Mouse (Mus musculus) heart, embryonic 15.5 days (tissue): ENCODE data around the gene Usp6nl. TPM values are rescaled to one million over a fixed set of nuclear protein-coding genes. Genes with fewer than 3 reads are reported as not detected.

Experiments
- ATAC-seq: fragments of 200-750 bp; cut with Nextera tagmentation; replicated peaks from 2 replicates; pipeline ENCODE4 v1.8.0; 2017; ENCODE audit warnings: low read depth, moderate TSS enrichment; ENCODE audit not compliant: insufficient number of reproducible peaks, insufficient read depth, low FRiP score
- H3K27ac ChIP-seq: fragments of 300-500 bp; sonication (generic); 2 replicates; pipeline ENCODE4 v1.5.1; 2015; ENCODE audit warnings: mild to moderate bottlenecking, inconsistent platforms
- H3K27me3 ChIP-seq: fragments of 300-500 bp; sonication (generic); 2 replicates; pipeline ENCODE4 v1.6.1; 2015; ENCODE audit warnings: inconsistent platforms
- H3K36me3 ChIP-seq: fragments of 300-500 bp; sonication (generic); 2 replicates; pipeline ENCODE4 v1.6.1; 2015; ENCODE audit warnings: mild to moderate bottlenecking, inconsistent platforms
- H3K4me1 ChIP-seq: fragments of 300-500 bp; sonication (generic); replicated peaks from 2 replicates; pipeline ENCODE4 v1.6.1; 2015; ENCODE audit warnings: inconsistent platforms
- H3K4me2 ChIP-seq: fragments of 300-500 bp; sonication (generic); 2 replicates; pipeline ENCODE4 v1.6.1; 2015; ENCODE audit warnings: inconsistent platforms, mild to moderate bottlenecking, moderate library complexity
- H3K4me3 ChIP-seq: fragments of 300-500 bp; sonication (generic); 2 replicates; pipeline ENCODE4 v1.5.1; 2015; ENCODE audit warnings: mild to moderate bottlenecking, inconsistent platforms
- H3K9ac ChIP-seq: fragments of 300-500 bp; sonication (generic); 2 replicates; pipeline ENCODE4 v1.6.1; 2015; ENCODE audit warnings: mild to moderate bottlenecking, inconsistent platforms
- H3K9me3 ChIP-seq: fragments of 300-500 bp; sonication (generic); replicated peaks from 2 replicates; pipeline ENCODE4 v1.6.1; 2016; ENCODE audit warnings: inconsistent platforms
- WGBS: fragments of 180-500 bp; shearing (Covaris S2); methylation state at CpG from one replicate; pipeline ENCODE4 v1.1.7; 2015; ENCODE audit warnings: mixed read lengths; 5-methylcytosine and 5-hydroxymethylcytosine counted together
- polyA plus RNA-seq: library from polyadenylated mRNA; unstranded; fragments of >200 nt; fragmentation: Nextera tagmentation; extraction: Ambion mirVana; gene quantifications from 2 replicates; pipeline ENCODE4 v1.2.1, GENCODE M21; 2015

Gene Usp6nl
- polyA plus RNA-seq, 1 experiment from 2014 or later, result 6.6 TPM

DNA sequence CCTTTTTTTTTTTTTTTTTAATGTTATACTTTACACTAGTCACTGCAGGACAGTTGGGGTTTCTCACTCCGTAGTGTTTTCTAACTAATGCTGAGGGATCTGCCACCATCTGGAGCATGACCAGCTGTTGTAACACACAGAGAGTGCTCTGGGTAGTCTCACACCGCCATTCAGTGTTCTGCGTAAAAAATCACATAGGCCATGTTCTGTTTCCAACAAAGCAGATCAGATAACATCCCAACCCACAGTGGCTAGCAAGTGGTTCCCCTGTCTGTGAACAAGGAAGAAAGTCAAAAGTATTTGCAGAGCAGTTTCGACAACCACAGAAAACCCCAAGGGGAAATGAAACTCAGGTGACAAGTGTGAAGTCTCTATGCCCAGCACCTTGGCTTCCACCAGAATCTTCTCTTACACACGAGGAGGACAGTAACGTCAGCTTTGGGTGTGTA is 13.1 kb upstream of the Usp6nl start:
- Histone ChIP-seq H3K9ac (no peak overlapping the region), H3K27me3 (no peaks in the 10 kb centered on the region), H3K4me1 (no peaks in the 10 kb centered on the region), H3K4me2 (no peak overlapping the region), H3K27ac (no peak overlapping the region), H3K36me3 (no peaks in the 10 kb centered on the region), H3K9me3 (no peaks in the 10 kb centered on the region), H3K4me3 (no peak overlapping the region)
- no peak for ATAC-seq
- 64% methylated on average over 6 of the region's 6 CpGs for WGBS

- Histone ChIP-seq H3K4me3 (no peak overlapping the region), H3K27me3 (no peaks in the 10 kb centered on the region), H3K9ac (no peak overlapping the region), H3K36me3 (no peaks in the 10 kb centered on the region), H3K27ac (no peak overlapping the region), H3K4me1 (no peaks in the 10 kb centered on the region), H3K9me3 (no peaks in the 10 kb centered on the region), H3K4me2 (no peak overlapping the region)
- ATAC-seq, result no peak
- whole genome bisulfite sequencing, result 86% methylated on average over 10 of the region's 10 CpGs
Measured at GRCm38 (mm10) chr2:6312764-6313163, 9.7 kb upstream of the Usp6nl start.

- no peak overlapping the region for H3K4me3 ChIP-seq
- no peak overlapping the region for H3K27ac ChIP-seq
- H3K9me3 ChIP-seq, result no peaks in the 10 kb centered on the region
- no peaks in the 10 kb centered on the region for H3K36me3 ChIP-seq
- ATAC-seq, result no peak
- H3K27me3 ChIP-seq, result no peaks in the 10 kb centered on the region
- H3K4me2 ChIP-seq, result no peak overlapping the region
- 91% methylated on average over 1 of the region's 1 CpGs for WGBS
- H3K4me1 ChIP-seq, result no peaks in the 10 kb centered on the region
- H3K9ac ChIP-seq, result no peak overlapping the region
Measured at GRCm38 (mm10) chr2:6313733-6314132, 8.7 kb upstream of the Usp6nl start.

- Histone ChIP-seq H3K4me2 (no peak overlapping the region), H3K9ac (no peak overlapping the region), H3K27me3 (no peaks in the 10 kb centered on the region), H3K9me3 (no peaks in the 10 kb centered on the region), H3K36me3 (no peaks in the 10 kb centered on the region), H3K27ac (no peak overlapping the region), H3K4me1 (peaks cover 18% of the 10 kb centered on the region), H3K4me3 (no peak overlapping the region)
- no peak for ATAC-seq
- WGBS, result 74% methylated on average over 3 of the region's 3 CpGs
Measured at GRCm38 (mm10) chr2:6320153-6320552, 2.3 kb upstream of the Usp6nl start.

GRCm38 (mm10) chr2:6321769-6322375 is 595 bp upstream of the Usp6nl start:
- ATAC-seq, result peak; percentile 29

GRCm38 (mm10) chr2:6322938-6323521 is 563 bp downstream of the Usp6nl start:
- Histone ChIP-seq H3K4me2 (peak overlapping the region; percentile 72), H3K9ac (peak overlapping the region; percentile 76), H3K9me3 (no peaks in the 10 kb centered on the region), H3K4me1 (peaks cover 18% of the 10 kb centered on the region), H3K27me3 (no peaks in the 10 kb centered on the region), H3K27ac (peak overlapping the region; percentile 96), H3K4me3 (peak overlapping the region; percentile 99), H3K36me3 (no peaks in the 10 kb centered on the region)
- ATAC-seq, result peak; percentile 69
- WGBS, result under 1% methylated on average over 65 of the region's 70 CpGs

More at GRCm38 (mm10) chr2:6321769-6322375, 595 bp upstream of the Usp6nl start:
- Histone ChIP-seq H3K9me3 (no peaks in the 10 kb centered on the region), H3K27me3 (no peaks in the 10 kb centered on the region), H3K27ac (peak overlapping the region; percentile 96), H3K4me3 (peak overlapping the region; percentile 99), H3K9ac (peak overlapping the region; percentile 76), H3K36me3 (no peaks in the 10 kb centered on the region), H3K4me1 (peaks cover 18% of the 10 kb centered on the region), H3K4me2 (peak overlapping the region; percentile 72)
- 12% methylated on average over 9 of the region's 9 CpGs for WGBS

DNA sequence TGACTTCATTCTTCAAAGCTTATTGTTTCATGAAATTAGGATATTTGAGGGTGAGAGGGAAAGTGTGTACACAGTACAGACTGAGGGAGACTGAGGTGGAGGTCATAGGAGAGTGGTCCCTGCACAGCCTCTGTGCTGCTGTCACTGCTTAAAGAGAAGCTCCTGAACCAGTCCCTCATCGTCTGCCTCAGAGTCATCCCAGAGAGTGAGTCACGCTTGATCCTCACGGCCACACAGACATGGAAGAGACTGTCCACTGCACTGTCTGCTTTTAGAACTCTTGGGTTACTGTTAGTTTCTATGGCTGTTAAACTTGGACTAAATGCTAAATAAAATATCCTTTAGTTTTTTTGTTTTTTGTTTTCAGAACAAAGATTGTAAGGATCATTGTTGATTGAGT is 3.2 kb downstream of the Usp6nl start:
- WGBS, result 46% methylated on average over 3 of the region's 3 CpGs

DNA sequence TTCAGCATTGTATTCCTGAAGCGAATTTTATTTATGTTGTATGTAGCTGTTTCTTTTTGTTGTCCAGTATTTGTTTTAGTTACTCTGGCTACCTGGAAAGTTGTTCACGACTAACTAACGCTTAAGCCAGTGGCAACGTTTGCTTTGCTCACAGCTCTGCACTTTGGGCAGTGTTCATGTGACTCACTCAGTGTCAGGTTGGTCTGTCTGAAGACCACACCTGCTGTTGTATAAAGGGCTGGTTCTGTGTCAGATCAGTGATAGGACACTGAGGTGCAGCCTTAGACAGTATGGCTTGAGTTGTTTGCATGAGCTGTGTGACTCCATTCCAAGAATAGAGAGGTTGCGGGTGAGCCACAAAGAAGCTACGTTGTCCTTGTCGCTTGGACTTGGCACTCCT is 6.5 kb downstream of the Usp6nl start:
- H3K27ac ChIP-seq, result no peak overlapping the region
- H3K9ac ChIP-seq, result no peak overlapping the region
- no peak overlapping the region for H3K4me2 ChIP-seq
- no peaks in the 10 kb centered on the region for H3K36me3 ChIP-seq
- WGBS, result 85% methylated on average over 7 of the region's 7 CpGs
- no peaks in the 10 kb centered on the region for H3K27me3 ChIP-seq
- H3K4me1 ChIP-seq, result peaks cover 18% of the 10 kb centered on the region
- ATAC-seq, result no peak
- no peak overlapping the region for H3K4me3 ChIP-seq
- H3K9me3 ChIP-seq, result no peaks in the 10 kb centered on the region

More for the DNA sequence above, 3.2 kb downstream of the Usp6nl start:
- H3K4me3 ChIP-seq, result no peak overlapping the region
- H3K4me2 ChIP-seq, result no peak overlapping the region
- no peak overlapping the region for H3K27ac ChIP-seq
- H3K4me1 ChIP-seq, result peaks cover 18% of the 10 kb centered on the region
- no peaks in the 10 kb centered on the region for H3K36me3 ChIP-seq
- H3K27me3 ChIP-seq, result no peaks in the 10 kb centered on the region
- H3K9me3 ChIP-seq, result no peaks in the 10 kb centered on the region
- no peak for ATAC-seq
- no peak overlapping the region for H3K9ac ChIP-seq

- Histone ChIP-seq H3K27me3 (no peaks in the 10 kb centered on the region), H3K4me3 (no peak overlapping the region), H3K9me3 (no peaks in the 10 kb centered on the region), H3K4me2 (no peak overlapping the region), H3K27ac (no peak overlapping the region), H3K36me3 (no peaks in the 10 kb centered on the region), H3K9ac (no peak overlapping the region), H3K4me1 (peaks cover 20% of the 10 kb centered on the region)
- 79% methylated on average over 8 of the region's 8 CpGs for WGBS
- no peak for ATAC-seq
Measured at GRCm38 (mm10) chr2:6330756-6331155, 8.3 kb downstream of the Usp6nl start.

- ATAC-seq, result no peak
- H3K36me3 ChIP-seq, result no peaks in the 10 kb centered on the region
- WGBS, result 58% methylated on average over 7 of the region's 7 CpGs
- H3K9ac ChIP-seq, result no peak overlapping the region
- H3K27me3 ChIP-seq, result no peaks in the 10 kb centered on the region
- H3K4me1 ChIP-seq, result peaks cover 20% of the 10 kb centered on the region
- no peak overlapping the region for H3K4me2 ChIP-seq
- no peak overlapping the region for H3K4me3 ChIP-seq
- no peaks in the 10 kb centered on the region for H3K9me3 ChIP-seq
- no peak overlapping the region for H3K27ac ChIP-seq
Measured at GRCm38 (mm10) chr2:6331324-6332137, 9.1 kb downstream of the Usp6nl start.

GRCm38 (mm10) chr2:6333570-6333969 is 11.1 kb downstream of the Usp6nl start:
- Histone ChIP-seq H3K4me3 (no peak overlapping the region), H3K36me3 (no peaks in the 10 kb centered on the region), H3K9me3 (no peaks in the 10 kb centered on the region), H3K27ac (no peak overlapping the region), H3K4me2 (no peak overlapping the region), H3K4me1 (peaks cover 27% of the 10 kb centered on the region), H3K9ac (no peak overlapping the region), H3K27me3 (no peaks in the 10 kb centered on the region)
- no peak for ATAC-seq
- 100% methylated on average over 1 of the region's 1 CpGs for WGBS
